Mouse (Mus musculus) right cerebral cortex, postnatal 36 days (tissue): ENCODE measurements around the gene Sema6b.

ENCODE experiments used
- DNase-seq, 2 experiments: peaks; one replicate each; pipeline ENCODE4 v3.0.0; 2022; ENCODE audit warnings: low spot score in 2 of 2, mixed read lengths in 1 of 2

Gene Sema6b

DNA sequence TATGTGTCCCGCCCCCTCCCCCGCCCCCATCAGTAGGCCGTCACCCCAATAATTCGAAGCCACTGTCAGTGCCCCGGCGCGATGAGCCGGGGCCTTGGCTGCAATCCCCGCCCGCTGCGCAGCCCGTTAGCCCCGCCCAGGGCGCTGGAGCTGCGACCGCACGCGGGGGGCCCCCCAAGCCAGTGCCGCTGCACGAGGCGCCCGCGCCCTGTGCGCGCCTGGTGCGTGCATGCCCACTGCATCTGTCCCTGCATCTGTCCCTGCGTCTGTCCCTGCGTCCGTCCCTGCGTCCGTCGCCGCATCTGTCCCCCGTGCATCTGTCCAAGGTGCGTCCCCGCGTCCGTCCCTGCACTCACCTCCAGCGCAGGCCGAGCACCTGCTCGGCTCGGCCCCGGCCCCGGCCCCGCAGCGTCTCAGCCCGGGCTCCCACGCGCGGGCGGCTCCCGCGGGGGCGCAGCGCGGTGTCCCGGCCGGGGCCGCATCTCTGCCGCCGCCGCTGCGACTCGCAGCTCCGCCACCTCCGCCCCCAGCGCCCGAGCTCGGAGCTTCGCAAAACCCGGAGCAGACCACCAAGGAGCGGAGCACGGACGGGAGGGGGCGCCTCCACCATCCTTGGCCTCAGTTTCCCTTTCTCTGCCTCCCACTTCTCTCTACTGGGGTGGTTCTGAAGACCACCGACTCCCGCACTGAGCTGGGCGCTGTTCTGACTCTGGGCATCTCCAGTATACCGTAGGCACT lies at the start of gene Sema6b:
Sema6b (minus strand) TSS at position 486 of the 738 bp plus-strand sequence.
- peak; percentile 68 to 71 for DNase-seq

DNA sequence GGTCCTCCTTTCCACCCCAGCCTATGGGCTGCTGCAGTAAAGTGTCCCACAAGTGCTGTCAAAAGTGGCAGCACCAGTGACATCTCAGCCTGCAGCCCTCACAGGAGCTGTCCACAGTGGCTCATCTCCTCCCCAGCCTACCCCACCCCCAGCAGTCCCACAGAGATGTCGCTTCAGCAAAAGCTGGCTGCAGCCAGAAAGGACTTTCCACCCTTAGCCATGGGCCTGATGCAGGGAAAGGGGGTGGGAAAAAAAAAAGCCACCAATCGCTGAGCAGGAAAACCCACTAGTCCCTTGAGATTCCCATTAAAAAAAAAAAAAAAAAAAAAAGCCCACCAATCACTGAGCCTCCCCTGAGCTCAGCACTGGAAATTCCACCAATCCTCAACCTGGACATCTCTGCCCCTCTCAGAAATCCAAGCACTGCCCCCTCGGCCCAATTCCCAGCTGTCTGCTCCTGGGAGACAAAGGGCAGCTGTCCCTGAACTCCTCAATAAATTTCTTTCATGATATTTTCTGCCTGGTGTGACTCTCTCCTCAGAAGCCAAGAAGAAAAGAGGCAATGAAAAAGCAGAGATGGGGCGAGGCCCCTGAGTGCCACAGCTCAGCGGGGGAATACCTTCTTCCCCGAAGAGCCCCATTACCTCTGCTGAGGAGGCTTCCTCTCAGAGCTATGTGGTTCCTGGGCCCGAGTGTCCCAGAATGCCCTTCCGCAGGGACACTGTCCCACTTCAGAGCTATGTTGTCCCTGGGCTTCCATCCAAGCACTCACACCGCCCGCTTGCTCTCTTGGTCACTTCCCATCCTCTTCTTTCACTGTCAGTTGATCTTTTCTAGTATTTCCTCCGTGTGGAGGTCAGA lies 45.4 kb upstream of the Sema6b start:
- DNase-seq = no peak

DNA sequence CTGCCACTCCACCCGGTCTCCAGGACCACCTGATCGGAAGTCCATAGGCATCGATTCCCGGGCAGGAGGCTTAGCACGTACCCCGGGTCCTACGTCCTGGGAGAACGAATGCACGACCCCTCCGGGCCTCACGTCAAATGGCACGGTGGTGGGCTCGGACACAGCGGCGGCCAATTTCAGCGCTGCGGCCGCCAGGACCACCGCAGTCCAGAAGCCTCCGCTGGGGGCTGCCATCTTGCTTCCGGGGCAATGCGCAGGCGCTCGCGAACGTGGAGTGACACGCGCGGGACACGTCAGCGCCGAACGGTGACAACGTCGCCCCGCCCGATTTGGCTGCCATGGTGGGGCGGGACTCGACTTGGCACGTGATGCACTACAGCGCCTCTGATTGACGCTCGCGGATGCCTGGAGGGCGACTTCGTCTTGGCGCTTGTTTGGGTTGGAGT lies 43.5 kb upstream of the Sema6b start, which contains the start of gene Mydgf:
Mydgf (minus strand) TSS at position 263 of the 446 bp plus-strand sequence.
- DNase-seq = peak; percentile 94 to 95

DNA sequence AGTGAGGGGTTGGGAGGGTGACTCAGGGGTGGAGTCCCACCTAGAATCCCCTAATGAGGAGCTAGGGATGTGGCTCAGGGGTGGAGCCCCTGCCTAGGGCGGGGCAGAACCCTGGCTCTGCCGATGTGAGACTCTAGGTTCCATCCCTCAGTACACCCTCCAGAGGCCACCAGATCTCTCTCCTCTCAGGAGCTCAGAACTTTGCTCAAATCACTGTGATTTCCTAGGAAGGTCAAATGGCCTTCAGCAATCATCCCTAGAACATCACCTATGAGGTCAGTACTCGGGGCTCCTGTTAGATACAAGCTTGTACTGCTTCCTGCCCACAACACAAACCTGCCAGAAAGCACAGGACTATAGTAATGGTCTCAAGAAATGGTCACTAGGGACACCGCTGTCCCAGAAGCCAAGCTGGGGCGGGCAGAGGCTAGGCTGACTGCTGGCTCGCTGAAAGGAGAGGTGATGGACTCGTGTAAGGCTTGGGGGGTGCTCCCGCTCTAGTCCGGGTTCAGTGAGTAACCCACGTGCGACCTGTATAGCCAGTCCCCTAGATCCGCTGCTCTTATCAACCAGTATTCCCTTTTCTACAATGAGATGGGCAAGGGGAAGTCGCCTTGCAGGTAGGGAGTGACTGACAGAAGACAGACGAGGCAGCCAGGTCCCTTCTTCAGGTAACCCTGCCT lies 43.0 kb upstream of the Sema6b start:
- no peak for DNase-seq

DNA sequence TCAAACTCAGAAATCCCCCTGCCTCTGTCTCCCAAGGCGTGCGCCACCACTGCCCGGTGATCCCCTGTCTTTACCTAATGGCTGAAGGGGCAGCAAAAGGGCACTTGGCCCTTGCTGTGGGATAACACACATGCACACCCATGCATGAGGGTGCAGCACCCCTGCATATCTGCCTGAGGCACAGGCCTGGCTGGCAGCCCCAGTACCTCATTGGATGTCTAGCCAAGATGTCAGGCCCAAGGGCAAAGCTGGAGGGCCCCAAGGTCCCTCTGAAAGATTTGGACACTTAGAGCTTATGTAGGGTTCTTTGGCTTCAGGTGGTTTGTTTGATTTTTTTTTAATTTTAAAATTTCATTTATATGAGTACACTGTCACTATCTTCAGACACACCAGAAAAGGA lies 35.3 kb upstream of the Sema6b start:
- DNase-seq = no peak

DNA sequence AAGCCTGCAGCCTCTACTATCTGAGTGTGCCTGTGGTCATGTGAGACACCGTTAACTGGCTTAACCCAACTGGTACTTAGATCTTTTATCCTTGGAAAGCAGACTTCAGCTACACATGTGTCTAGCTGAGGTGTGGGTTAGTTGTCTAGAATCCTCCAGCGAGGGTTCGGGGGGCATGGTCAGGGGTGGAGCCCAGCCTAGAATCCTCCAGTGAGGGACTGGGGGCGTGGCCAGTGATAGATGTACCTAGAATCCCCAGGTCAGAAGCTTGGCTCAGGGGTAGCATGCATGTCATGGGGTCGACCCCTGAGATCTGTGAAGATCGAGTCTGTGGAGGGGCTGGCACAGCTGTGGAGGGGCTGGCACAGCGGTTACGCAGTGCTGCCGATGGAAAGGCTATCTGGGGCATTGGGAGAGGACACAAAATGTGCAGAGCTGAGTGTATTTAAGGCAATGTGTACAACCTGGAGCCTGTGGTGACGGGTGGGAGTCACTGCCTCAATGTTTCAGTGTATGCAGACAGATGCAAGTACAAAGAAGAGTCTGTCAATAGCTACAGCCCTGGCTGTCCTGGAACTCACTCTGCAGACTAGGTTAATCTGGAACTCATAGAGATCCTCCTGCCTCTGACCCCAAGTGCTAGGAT lies 33.4 kb upstream of the Sema6b start:
- DNase-seq = no peak

DNA sequence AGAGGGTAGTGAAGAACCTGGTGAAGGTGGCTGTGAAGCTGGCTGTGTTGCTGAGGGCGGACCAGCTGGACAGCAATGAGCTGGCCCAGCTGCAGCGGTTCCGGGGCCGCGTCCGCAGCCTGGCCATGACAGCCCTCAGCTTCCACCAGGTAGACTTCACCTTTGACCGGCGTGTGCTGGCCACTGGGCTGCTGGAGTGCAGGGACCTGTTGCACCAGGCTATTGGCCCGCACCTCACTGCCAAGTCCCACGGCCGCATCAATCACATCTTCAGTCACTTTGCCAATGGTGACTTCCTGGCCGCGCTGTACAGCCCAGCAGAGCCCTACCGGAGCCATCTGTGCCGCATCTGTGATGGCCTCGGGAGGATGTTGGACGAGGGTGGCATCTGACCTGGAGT lies 31.7 kb upstream of the Sema6b start:
- no peak for DNase-seq

DNA sequence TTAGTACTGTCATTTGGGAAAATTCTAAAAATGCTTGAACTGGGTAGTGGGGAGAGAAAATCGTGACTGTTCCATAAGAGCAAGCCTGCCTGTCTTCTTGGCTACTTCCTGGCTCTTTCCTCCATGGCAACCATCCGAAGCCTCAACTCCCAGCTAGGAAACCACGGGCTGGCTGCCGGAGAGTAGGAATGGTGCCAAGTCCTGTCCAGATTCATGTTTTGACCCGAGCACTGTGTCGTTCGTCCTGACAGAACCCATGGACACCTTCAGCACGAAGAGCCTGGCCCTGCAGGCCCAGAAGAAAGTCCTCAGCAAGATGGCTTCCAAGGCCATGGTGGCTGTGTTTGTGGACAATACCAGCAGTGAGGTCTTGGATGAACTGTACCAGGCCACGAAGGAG lies 31.3 kb upstream of the Sema6b start:
- no peak for DNase-seq

DNA sequence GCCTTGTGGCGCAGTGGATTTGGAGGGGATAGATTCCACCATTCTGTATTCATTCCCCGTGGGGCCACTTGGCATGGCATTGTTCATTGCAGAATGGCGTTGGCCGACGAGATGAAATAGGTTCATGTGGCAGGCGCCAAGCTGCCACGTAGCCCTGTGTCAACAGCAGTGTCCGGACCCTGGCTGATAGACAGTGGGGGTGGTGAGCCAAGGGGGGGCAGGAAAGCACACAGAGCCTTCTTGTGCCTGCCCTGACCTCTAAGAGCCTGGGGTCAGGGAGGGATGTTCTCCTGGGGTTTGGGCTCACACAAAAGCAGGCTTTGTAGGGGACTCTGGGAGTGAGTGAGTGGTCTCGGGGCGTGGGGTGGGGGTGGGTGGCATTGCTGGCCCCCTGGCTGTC lies 30.5 kb upstream of the Sema6b start:
- DNase-seq = no peak

DNA sequence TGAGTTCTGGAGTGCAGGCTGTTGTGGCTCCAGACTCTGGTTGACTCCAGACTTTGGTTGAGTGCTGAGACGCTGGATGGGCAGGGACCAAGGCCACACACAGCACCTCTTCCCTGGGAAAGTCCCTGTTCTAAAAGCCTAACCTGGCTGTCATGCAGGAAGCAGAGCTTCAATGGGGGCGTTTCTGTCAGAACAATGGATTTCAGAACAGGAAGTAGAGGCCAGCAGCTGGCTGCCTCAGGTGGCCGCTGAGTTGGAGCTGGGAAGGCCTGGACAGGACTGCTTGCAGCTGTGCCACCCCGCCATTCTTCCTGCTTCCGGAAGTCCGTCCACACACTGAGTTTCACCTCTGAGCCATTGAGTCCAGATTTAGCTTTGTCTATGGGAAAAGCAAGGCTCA lies 29.7 kb upstream of the Sema6b start:
- no peak for DNase-seq

DNA sequence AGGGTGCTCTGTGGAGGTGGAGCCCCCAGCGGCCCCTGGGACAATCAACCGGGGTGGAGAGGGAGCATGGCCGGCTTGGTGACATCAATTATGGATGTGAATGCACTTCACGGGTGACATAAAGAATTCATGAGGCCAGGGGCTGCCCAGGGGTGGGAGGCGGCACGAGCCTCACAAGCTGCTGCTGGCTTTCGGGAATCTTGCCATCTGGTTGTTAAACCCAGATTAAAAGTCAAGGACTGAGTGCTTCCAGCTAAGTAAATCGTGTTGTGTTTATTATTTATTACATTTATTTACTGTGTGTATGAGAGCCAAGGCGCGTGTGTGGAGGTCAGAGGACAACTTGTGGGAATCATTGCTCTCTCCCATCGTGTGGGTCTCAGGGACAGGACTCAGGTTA lies 25.5 kb upstream of the Sema6b start:
- DNase-seq = no peak

DNA sequence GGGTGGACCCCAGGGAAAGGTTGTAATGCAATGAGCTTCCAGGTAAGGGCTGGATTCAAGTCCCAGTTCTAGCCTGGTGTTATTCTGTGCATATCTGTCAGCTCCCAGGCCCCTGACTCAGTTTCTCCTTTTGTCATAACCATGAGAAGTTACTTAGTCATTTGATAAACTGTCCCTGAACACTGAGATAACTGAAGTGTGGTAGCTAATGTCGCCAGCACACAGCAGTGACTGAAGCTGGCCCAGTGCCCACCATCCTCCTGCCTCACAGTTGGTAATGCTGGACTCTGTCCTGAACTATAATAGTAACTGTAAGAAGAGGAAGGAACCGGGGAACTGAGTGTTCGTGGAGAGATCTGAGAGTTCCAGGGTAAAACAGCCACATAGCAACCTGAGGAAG lies 24.4 kb upstream of the Sema6b start:
- no peak for DNase-seq

DNA sequence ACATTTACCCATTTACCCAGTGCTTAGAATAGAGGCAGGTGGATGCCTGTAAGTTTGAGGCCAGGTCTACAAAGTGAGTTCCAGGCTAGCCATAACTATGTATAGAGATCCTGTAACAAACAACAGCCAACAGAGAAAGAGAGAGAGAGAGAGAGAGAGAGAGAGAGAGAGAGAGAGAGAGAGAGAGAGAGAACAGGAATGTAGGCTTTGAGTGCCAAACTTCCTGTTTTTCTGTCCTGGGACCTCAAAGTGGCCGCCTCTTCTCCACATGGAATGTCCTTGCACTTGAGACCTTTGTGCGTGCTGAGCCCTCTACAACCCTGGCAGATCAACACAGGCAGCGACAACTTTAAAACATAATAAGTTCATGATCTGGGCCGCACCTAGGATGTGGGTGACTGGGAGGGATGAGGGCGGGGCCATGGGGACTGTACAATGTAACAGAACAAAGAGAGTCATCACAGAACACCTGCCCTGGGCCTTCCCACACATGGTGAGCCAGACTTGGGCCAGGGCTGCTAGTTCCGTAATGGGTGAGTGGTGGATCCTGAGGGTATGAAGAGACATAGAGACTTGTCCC lies 23.5 kb upstream of the Sema6b start:
- no peak for DNase-seq

DNA sequence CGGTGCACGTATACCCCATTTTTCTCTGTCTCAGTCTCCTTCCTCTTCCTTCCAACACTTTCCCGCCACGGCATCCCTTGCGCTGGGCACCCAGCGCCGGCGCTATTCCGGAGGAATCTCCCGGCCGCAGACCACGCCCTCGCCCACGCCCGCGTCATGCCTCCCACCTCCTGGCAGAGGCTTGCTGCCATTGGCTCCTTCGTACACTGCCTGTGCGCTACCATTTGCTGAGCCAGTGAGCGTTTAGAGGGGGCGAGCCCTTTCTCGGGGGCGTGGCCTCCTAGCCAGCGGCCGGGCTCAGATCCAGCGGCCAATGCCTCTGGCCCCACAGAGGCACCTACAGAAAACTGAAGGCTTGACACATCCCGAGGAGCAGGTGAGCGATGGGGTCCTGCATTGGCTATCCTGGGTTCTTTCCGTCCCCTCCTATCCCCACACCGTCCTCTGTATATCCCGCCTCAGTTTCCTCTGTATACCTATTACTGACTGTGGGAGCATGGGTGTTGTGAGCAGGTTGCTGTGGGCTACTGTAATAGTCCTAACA lies 22.2 kb upstream of the Sema6b start, which contains the start of gene Tnfaip8l1:
Tnfaip8l1 (plus strand) TSS at position 247 of the 544 bp plus-strand sequence.
- peak; percentile 95 to 96 for DNase-seq

DNA sequence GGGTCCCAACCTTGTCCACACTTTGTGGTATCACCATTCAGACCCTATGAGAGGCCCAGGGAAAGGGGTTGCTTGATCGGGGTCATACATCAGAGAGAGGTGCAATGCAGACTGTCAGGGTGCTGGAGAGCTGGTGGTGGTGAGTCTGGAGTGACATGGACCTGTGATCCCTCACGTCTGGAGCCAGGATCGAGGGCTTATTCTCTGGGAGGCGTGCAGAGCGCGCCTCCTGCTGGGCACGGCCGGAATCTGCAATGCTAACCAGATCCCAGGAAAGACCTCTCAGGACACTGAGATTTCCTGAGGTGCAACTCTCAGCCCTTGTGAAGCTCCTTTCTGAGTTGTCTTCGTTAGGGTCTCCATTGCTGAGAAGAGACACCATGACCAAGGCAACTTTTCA lies 19.6 kb upstream of the Sema6b start:
- DNase-seq = no peak

DNA sequence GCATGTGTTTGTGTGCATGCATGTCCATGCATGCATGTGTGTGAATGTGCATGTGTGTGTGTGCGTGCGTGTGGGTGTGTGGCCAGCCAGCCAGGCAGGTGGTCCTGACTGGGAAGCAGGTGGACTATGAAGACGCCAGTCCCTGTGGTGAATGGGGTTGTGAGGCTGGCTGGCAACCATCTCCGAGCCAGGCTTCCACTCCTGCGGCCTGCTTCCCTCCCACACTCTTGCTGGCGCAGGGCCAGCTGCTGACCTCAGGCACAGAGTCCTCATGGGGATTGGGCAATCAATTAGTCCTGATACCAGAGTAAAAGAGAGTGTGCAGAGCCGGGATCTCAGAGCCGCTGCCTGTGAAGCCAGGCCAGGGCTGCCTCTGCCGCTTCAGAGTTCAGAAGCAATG lies 13.5 kb upstream of the Sema6b start:
- no peak for DNase-seq

DNA sequence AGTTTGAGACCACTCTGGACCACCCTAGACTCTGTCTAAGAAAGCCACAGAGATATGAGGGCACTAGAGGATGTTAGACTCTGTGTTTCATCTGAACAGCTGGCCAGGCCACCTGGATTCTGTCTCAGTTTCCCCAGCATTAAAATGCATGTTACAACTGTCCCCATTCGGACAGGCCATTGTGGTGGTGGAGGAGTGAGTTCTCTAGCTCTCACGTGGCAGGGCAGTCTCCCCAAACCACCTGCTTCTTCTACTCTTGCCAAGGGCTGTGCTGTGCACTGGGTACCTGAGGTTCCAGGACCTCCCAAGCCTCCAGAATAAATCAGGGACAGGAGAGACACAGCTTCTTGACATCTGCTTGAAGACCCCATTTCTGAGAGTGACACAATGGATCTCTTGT lies 9.8 kb upstream of the Sema6b start:
- no peak for DNase-seq

DNA sequence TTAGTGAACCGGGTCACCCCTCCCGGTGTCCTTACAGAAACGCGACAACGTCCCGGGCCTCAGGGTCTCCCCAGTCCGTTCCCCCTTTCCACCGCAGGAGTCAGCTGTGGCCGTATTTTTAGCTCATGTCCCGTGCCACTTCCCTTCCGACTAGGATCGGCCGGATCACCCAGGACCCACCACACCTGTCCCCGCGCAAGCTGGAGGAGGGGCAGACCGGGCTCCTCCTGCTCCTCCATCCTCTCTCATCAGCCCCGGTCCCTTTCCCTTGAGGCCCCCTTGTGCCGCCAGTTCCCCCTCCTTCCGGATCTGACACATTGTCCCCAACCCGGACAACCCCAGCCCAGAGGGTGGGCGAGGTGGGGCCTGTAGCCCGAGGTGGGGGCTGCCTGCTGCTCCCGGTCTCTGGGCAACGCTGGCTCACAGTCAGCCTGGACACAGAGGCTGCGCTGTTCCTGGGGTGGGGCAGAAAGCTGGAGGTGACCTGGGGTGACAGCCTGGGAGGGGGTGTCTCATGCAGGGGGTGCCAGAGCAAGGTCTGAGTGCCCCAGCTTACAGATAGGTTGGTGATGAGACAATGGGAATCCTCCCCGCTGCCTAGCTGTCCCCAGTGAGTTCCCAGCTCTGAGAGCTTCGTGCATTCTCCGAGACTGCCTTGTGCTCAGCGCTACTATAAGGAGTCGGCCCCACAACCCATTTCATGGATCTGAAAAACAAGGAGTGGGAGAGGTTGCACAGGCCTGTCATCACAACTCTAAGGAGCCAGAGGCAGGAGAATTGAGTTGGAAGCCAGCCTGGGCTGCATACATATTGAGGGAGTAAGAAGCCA lies 8.9 kb upstream of the Sema6b start:
- DNase-seq = no peak

DNA sequence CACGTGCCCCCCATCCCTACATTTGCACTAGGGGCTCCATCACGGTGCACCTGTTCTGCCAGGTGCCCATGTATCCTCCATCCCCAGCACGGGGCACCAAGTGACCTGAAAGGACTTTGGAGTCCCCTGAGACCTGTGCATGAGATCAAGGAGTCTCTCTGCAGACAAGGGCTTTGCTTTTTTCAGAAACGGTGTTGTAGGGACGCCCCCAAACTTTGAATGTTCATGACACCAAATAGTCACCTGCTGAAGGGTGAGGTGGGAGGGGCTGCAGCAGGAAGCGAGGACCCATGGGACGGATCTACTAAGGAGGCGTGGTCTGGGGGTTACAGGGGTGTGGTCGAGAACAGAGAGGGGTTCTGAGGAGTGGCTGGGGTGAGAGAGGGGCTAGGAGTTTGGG lies 8.1 kb upstream of the Sema6b start:
- no peak for DNase-seq

DNA sequence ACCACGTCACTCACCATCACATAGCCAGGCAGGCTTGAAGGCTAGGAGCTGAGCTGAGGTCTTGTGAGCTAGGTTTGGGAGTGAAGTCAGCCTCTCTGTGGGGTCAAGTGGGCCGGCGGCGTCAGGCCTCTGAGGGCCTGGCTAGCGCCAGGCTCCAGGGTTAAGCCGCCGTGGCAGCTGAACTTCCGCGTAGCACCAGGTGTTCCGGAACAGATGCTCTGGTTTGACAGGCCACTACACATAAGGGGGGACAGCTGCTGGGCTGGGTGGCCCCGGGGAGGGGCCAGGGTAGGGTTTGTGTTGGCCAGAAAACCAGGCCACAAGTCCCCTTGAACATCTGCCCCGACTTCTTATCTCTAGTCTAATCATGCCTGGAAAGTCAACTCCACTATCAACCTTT lies 7.3 kb upstream of the Sema6b start:
- DNase-seq = no peak
